In the genomic region with DNA sequence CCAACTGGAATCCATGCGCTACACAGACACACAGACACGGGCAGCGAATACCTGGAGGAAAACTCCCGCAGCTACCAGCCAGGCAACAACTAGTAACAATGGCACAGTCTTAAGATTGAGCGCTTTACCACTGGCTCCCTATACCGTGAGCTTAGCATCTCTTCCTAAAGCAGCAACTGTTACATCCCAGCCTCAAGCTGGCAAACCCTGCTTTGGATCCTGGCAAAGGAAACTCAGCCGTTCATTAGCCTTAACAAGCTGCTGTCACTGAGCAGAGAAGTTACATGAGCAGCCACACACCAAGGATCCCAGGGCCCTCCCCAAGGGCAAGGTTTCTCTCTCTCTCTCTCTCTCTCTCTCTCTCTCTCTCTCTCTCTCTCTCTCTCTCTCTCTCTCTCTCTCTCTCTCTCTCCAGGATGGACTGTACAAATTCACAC, we compare ENCODE assay signal across 8 mouse cellular contexts. TPM values are rescaled to one million over a fixed set of nuclear protein-coding genes. Genes with fewer than 3 reads are reported as not detected.
A peak's percentile ranks its signal among the peaks of the same experiment; 100 is the strongest.
DNase-seq lines count a peak whose midpoint lies in the region; ATAC-seq lines count a peak whose summit lies in the region.

No protein-coding gene starts in this region.

- WGBS in embryonic facial prominence, embryonic 15.5 days: 10% methylated on average over 7 of the region's 7 CpGs
- 16% methylated on average over 7 of the region's 7 CpGs for WGBS in heart, embryonic 16.5 days
- WGBS in lung, embryonic 16.5 days: 13% methylated on average over 7 of the region's 7 CpGs

- peak overlapping the region; percentile 72 for H3K4me3 ChIP-seq in embryonic facial prominence, embryonic 15.5 days (replicated peaks)
- H3K4me3 ChIP-seq in heart, embryonic 16.5 days (ENCODE audit: low read length): peak overlapping the region; percentile 91
- H3K4me3 ChIP-seq in lung, embryonic 16.5 days (ENCODE audit: low read length): peak overlapping the region; percentile 82

- peak overlapping the region; percentile 37 for H3K9ac ChIP-seq in embryonic facial prominence, embryonic 15.5 days
- peak overlapping the region; percentile 91 for H3K9ac ChIP-seq in heart, embryonic 16.5 days (ENCODE audit: low read length)
- peak overlapping the region; percentile 83 for H3K9ac ChIP-seq in lung, embryonic 16.5 days (ENCODE audit: low read length)

- no peaks in the 10 kb centered on the region for H3K9me3 ChIP-seq in embryonic facial prominence, embryonic 15.5 days (replicated peaks)
- no peaks in the 10 kb centered on the region for H3K9me3 ChIP-seq in heart, embryonic 16.5 days (replicated peaks; ENCODE audit: control insufficient read depth, low read length)
- no peaks in the 10 kb centered on the region for H3K9me3 ChIP-seq in lung, embryonic 16.5 days (ENCODE audit: control insufficient read depth, low read length)

- no peaks in the 10 kb centered on the region for H3K27me3 ChIP-seq in embryonic facial prominence, embryonic 15.5 days
- no peaks in the 10 kb centered on the region for H3K27me3 ChIP-seq in heart, embryonic 16.5 days (ENCODE audit: control insufficient read depth, insufficient read depth, low read length)
- no peaks in the 10 kb centered on the region for H3K27me3 ChIP-seq in lung, embryonic 16.5 days (ENCODE audit: control insufficient read depth, insufficient read depth, low read depth, low read length)

- no peaks in the 10 kb centered on the region for H3K36me3 ChIP-seq in embryonic facial prominence, embryonic 15.5 days
- H3K36me3 ChIP-seq in heart, embryonic 16.5 days (ENCODE audit: control insufficient read depth, insufficient read depth): no peaks in the 10 kb centered on the region
- no peaks in the 10 kb centered on the region for H3K36me3 ChIP-seq in lung, embryonic 16.5 days (ENCODE audit: control insufficient read depth, insufficient read depth, low read length)

- ATAC-seq in embryonic facial prominence, embryonic 15.5 days (ENCODE audit: insufficient number of reproducible peaks, low FRiP score, low TSS enrichment, low read depth): no peak
- ATAC-seq in heart, embryonic 16.5 days (replicated peaks; ENCODE audit: extremely low read depth, insufficient read depth, low FRiP score): no peak
- ATAC-seq in lung, embryonic 16.5 days (ENCODE audit: low read depth): no peak

- peak; percentile 46 for DNase-seq in 3134 (ENCODE audit: extremely low read depth, insufficient read length, low spot score)
- peak; percentile 7 for DNase-seq in R1 (ENCODE audit: low read depth, low spot score)
- peak; percentile 29 to 52 for DNase-seq in kidney, postnatal 4 days
- peak; percentile 18 for DNase-seq in right cerebral cortex, postnatal 14 days
- DNase-seq in urinary bladder, postnatal 4 days (ENCODE audit: low spot score in 2 of 2): no peak

- H3K4me2 ChIP-seq in embryonic facial prominence, embryonic 15.5 days (replicated peaks): peak overlapping the region; percentile 62
- H3K4me2 ChIP-seq in heart, embryonic 16.5 days (ENCODE audit: low read depth, low read length): peak overlapping the region; percentile 74
- H3K4me2 ChIP-seq in lung, embryonic 16.5 days (ENCODE audit: low read depth, low read length): peak overlapping the region; percentile 84

- peak overlapping the region; percentile 100 for H3K27ac ChIP-seq in embryonic facial prominence, embryonic 15.5 days (replicated peaks)
- peak overlapping the region; percentile 98 for H3K27ac ChIP-seq in heart, embryonic 16.5 days (ENCODE audit: low read length)
- H3K27ac ChIP-seq in lung, embryonic 16.5 days (ENCODE audit: low read length): peak overlapping the region; percentile 98

- H3K4me1 ChIP-seq in embryonic facial prominence, embryonic 15.5 days: peaks cover 26% of the 10 kb centered on the region
- H3K4me1 ChIP-seq in heart, embryonic 16.5 days (ENCODE audit: control insufficient read depth, insufficient read depth, low read length): peaks cover 31% of the 10 kb centered on the region
- H3K4me1 ChIP-seq in lung, embryonic 16.5 days (replicated peaks; ENCODE audit: control insufficient read depth, insufficient read depth, low read length): peaks cover 17% of the 10 kb centered on the region

RNA-seq across cellular contexts. Expression of a gene that starts 2.7 kb away (rescaled TPM):
- polyA plus RNA-seq in embryonic facial prominence, embryonic 15.5 days (2015; fragmentation: Nextera tagmentation; extraction: Ambion mirVana): 27.0 and 28.4 TPM in 2 replicates
- polyA plus RNA-seq in heart, embryonic 16.5 days (2015; fragmentation: Nextera tagmentation; extraction: Ambion mirVana): 16.3 and 18.0 TPM in 2 replicates
- 25.6 and 25.8 TPM in 2 replicates for polyA plus RNA-seq in lung, embryonic 16.5 days (2015; fragmentation: Nextera tagmentation; extraction: Ambion mirVana)

Comparison
In these comparisons a context has a peak if more than half of its experiments do, and no peak if none do; other contexts are left out.
1. DNase-seq: peak in 3134 (single experiment), R1 (single experiment), kidney, postnatal 4 days (2 of 2) and right cerebral cortex, postnatal 14 days (single experiment); none in urinary bladder, postnatal 4 days (0 of 2).
2. H3K9ac ChIP-seq: peak in every context shown above with its lines; median percentile 91 in heart, embryonic 16.5 days; 83 in lung, embryonic 16.5 days; 37 in embryonic facial prominence, embryonic 15.5 days.
3. Peak in every context shown above with its lines, with median percentiles within 50 percentile points of each other: H3K27ac ChIP-seq, H3K4me2 ChIP-seq and H3K4me3 ChIP-seq.